Mouse (Mus musculus): Measurements from ENCODE around the gene Rgl1. TPM values are rescaled to one million over a fixed set of nuclear protein-coding genes. Genes with fewer than 3 reads are reported as not detected.
A peak's percentile ranks its signal among the peaks of the same experiment; 100 is the strongest.

Gene Rgl1
- polyA plus RNA-seq, 1 experiment: 0.21 TPM

DNA sequence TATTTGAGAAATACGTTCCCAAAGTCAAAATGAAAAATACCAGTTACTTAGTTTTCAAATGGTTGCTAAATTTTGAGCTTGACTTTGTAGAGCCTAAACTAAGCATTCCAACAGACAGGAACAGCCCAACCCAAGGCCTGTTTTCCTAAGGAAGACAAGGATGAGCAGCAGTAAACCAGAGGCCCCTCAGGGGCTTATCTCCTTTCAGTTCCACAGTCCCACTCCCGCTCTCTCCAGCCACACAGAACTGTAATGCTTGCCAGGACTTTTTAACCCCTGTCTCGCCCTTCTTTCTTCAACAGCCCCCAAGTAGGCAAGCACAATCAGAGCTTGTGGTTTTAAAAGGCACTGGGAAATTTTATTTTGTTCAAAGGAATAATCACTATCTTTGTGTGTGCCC is 147.3 kb downstream of the Rgl1 start:
- TF ChIP-seq GATA1 (IDR thresholded peaks at IDR 0.05; ENCODE audit: low read length): no peak

DNA sequence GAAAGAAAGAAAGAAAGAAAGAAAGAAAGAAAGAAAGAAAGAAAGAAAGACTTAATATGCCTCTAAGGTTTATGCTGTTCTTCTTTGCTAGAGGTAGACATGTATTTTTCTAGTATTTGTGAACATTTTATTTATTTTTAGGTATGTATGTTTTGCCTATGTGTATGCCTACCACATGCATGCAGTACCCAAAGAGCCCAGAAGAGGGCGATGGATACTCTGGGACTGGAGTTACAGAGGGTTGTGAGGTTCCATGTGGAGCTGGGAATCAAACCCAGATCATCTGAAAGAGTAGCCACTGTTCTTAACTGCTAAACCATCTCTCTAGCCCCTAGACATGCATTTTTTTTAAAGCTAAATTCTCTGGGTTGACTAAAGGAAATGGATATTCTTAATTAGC is 147.8 kb downstream of the Rgl1 start:
- no peak for TF ChIP-seq GATA1 (IDR thresholded peaks at IDR 0.05; ENCODE audit: low read length)

DNA sequence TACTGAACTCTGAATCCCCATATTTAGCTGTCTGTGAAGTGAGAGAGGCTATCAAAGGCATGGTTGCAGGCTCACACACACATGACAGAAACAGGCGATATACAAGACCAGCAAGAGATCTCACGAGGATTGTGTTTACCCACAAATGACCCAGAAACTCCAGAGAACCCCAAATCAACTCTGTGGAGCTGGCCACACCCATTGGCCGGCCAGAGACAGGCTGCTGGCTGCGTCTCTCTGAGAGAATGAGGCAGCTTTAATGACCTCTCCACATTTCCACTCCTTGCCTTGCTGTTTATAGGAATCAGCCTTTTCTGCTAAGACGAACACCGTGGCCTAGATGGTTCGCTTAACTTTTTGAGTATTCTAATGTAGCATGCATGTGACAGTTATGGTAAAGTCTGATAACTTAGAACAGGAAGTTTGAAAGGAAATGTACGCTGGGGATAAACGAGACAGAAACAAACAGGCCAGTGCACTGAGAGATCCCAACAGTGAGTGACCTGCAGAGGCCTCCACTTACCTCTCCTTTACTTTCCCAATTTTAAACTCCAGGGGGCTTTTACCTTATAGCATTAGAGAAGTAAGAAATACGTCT is 148.3 kb downstream of the Rgl1 start:
- TF ChIP-seq GATA1 (IDR thresholded peaks at IDR 0.05; ENCODE audit: low read length): peak; percentile 30

DNA sequence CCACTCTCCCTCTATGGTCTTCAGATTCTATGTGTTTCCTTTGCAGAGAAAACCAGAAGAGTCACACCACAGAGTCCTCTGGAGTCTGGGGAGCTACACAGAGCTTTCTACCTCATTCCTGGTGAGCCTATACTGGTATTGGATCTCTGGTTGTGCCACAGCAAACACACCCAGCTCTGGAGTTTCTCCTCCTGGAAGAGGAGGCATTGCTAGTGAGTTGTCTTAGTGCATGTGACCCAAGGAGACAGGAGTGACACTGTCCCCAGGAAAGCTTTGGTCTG is 149.4 kb downstream of the Rgl1 start:
- no peak for TF ChIP-seq GATA1 (IDR thresholded peaks at IDR 0.05; ENCODE audit: low read length)

DNA sequence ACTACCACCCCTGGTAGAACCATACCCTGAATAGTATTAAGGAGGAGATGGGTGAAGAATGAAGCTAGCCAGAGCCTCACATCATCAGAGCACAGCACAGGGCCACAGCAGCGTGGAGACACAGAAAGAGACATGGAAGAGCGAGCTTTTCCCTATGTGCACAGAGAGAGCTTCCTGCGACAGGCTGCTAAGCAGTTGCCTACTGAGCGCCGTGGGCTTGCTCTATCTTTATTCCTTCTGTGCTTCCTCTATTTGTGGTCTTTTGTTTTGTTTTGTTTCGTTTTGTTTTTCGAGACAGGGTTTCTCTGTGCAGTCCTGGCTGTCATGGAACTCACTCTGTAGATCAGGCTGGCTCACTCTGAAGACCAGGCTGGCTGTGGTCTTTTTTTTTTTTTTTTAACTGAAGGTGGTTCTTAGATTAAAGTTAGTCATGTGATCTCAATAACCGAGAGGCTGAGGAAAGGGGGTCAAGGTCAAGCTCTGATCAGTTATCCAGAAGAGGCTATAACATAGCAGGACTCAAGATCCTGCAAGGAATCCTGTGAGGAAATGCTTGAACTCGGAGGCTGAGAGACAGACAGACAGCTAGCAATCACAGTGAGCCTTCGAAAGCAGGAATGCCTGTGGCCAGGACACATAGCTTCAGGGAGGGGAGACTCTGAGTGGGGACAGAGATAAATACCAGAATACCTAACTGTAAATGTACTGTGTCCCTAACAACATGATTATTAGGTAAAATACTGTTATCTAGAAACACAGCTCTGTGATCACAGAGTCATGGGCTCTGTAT is 150.0 kb downstream of the Rgl1 start:
- no peak for TF ChIP-seq GATA1 (IDR thresholded peaks at IDR 0.05; ENCODE audit: low read length)

DNA sequence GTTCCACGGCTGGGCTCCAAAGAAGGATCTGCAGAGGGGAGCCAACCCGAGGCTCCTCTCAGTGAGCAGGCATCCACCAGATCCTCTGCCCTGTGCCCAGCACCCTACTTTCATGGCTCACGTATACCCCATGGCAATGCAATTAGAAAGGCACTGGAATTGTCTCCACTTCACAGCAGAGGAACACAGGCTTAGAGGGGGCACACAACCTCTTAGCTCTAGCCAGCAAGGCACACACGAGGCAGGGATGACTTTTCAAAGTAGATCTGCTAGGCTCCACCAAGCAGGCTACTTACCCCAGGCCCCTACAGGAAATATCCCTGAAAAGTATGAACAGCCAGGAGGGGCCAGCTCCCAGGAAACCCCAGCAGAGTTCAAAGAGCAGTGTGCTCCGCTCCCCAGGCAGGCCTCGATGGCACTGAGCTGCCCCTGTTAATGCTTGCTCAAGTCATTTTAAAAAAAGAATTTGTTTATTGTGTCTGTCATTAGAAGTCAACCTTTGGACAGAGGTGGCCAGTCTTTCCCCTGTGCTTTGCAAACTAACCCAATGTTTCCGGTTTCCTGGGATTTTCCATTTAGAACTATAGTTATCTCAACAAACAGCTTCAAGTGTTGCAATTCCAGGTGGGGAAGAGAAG is 151.3 kb downstream of the Rgl1 start:
- no peak for TF ChIP-seq GATA1 (IDR thresholded peaks at IDR 0.05; ENCODE audit: low read length)

DNA sequence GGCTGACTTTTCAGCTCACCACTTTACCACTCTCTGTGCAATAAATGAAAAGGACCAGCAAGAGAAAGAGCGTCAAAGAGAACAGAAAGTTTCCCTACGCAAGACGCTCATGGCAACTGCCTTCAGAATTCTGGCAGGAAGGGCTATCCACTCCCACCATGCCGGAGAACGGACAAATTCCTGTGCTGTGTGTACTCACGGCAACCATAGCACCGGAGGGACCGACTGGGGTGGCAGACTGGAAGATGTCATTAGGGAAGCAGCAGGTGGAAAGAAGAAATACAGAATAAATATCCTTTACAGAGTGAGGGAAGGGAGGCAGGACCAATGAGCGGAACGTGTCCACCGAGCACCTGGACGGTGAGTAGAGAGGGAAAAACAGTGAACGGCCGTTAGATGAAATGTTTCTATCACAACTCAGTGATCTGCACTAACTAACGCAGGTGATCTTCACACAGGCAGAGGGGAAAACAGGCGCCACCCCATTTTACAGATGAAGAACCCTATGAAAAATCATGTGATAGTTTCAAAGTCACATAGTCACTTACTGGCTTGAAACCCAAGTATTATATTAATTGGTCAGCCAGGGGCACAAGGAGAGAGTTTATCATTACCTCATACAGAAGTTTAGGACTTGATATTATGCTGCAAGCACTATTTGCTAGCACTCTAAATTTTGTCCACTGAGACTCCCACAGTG is 152.8 kb downstream of the Rgl1 start:
- no peak for TF ChIP-seq GATA1 (IDR thresholded peaks at IDR 0.05; ENCODE audit: low read length)

DNA sequence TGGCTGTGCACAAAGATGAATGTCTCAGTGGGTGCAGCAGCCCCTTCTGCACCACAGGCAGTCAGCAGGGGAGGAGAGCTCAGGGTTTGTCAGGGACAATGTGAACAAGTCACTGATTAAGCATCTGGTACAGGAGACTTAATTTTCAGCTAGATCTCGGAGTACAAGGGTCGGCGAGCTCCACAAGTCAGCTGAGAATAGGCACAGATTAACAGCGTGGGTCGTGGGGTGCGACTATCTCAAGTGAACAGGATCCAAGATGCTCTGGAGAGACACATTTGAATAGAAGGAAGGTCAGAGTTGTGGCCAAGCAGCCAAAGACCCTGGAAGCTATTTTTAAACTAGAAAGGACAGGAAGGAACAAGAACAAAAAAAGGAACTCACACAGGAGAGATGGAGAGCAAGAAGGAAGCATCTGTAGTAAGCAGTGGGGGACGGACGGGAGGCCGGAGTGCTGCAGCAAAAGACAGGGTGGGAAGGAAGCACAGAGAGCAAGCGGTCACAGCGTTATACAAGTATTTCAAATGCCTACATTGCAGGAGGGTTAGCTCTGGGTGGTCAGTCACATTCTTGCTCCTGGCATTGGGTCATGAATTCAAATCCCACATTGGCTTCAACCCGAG is 153.5 kb downstream of the Rgl1 start:
- TF ChIP-seq GATA1 (IDR thresholded peaks at IDR 0.05; ENCODE audit: low read length): no peak

DNA sequence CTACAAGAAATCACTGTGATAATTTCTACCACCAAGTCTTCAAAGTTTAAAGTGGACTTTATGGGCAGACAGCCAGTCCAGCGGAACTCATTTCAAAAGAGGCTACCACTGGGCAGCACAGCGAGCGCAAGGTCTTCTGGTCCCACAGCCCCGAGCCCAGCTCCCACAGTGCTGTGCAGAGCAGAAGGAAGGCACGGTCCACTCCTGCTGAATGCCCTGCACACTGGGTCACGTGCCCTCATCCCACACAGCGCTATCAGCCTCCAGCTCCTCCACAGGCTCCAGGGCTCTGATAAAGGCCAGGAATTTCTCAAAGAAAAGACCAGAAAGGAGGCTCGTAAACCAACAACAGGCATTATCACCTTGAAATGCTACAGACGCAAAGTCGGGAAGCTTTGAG is 156.6 kb downstream of the Rgl1 start:
- no peak for TF ChIP-seq GATA1 (IDR thresholded peaks at IDR 0.05; ENCODE audit: low read length)

DNA sequence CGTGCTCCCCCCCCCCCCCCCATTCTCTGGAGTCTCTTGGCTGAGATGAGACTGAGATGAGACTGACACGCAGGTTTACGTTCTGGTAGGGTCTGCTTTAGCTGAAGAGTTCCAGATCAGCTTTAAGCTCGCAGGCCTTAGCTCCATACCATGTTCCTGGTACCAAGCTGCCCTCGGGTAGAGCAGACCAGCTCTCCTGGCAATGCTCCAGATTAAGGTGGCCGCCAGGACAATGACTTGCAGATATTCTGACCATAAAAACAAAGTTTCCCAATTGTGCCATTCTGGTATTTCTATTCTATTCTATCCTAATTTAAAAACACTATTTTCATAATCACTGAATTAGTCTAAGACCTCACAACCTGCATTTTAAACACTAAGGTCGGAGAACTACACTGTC is 157.1 kb downstream of the Rgl1 start:
- no peak for TF ChIP-seq GATA1 (IDR thresholded peaks at IDR 0.05; ENCODE audit: low read length)

DNA sequence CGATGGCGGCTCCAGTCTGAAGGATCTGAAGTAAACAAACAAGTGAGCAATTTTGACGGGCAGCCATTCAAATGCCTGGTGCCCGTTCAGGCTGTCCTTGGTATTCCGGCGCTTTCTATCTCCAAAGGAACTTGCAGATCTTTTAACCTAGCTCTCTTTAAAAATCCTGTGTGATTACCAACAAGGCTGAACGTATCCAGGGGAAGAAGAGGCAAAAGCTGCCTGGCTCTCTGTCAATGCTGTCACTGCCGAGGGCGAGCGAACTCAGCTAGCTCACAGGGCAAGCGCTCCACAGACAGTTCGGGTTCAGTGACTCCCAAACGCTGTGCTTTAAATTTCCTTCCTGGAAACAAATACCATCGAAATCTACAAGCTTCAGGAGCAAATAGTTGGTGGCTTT is 158.4 kb downstream of the Rgl1 start:
- no peak for TF ChIP-seq GATA1 (IDR thresholded peaks at IDR 0.05; ENCODE audit: low read length)

DNA sequence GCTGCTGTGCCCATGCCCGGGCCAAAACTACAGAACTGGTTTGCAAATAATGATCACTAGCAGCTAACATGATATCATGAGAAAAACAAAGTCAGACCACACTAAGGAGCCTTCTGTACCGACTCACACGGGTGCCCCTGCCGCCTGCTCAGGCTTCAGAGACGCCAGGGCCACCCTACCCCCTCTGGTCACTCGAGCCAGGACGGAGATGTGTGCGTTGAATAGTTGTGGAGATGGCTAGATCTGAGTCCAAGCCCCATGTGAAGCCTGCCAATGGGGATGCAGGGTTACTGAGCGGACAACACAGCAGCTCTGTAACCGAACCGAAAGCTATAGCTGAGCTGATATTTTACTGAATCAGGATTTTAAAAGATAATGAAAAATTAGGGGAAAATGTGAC is 159.4 kb downstream of the Rgl1 start:
- no peak for TF ChIP-seq GATA1 (IDR thresholded peaks at IDR 0.05; ENCODE audit: low read length)

DNA sequence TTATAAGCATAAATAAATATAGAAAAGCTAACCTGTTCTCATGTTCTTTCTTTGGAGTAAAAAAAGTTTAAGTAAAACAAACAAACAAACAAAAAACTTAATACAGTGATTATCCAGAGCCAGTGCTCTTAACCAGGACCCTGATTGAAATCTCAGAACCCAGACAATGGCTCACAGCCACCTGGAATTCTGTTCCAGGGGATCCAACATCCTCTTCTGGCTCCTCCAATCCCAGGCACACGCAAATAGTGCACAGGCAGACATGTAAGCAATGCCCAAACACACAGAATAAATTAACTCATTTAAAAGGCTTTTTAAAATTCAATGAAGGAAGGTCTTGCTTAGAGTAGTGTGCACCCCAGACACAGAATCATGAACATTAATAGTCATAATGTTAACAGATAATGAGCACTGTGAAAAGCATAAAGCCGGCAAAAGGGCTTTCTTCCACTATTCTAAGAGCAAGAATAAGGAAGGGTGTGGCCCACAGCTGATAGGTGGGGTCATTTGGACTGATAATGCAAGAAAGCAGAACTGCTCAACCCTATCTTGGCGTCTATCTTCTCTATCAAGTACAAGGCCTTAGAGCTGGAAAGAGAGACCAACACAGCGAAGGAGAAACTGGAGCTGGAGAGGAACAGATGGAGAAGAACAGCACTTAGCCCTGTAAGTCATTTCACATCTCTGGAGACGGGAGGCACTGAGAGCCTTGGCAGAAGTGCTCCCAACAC is 160.1 kb downstream of the Rgl1 start:
- peak; percentile 65 for TF ChIP-seq GATA1 (IDR thresholded peaks at IDR 0.05; ENCODE audit: low read length)

DNA sequence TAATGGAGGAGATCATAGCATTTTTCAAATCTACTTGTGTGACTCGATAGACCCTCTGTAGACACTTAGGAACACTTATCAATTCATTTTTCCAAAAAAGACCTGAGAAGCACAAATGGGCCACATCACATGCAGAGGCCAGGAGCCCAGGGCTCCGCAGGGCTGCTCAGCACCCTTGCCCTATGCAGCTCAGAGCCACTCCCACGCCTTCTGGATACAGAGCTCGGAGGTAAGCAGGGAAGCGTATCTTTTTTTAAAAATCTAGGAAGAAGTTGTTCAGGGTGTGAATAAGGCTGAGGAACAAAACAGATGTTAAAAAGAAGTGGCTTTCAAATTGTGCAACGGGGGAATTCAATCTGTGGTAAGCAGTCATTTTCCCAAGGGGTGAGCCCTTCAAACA is 162.0 kb downstream of the Rgl1 start:
- TF ChIP-seq GATA1 (IDR thresholded peaks at IDR 0.05; ENCODE audit: low read length): no peak

DNA sequence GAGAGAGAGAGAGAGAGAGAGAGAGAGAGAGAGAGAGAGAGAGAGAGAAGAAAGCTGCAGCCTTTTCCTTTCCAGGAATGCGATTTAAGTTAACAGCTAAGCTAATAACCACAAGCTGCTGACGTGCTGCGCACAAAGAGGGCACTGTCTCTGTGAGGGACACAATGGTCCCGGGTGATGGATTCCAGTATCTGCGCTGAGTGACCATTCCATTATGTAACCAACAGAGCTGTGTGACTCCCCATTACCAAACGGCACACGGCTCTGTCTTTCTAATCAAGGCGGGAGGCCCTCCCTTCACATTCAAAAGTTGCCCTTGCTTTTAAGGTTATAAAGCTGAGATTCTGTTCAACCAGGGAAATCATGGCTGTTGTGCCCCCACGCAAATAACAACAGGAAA is 162.5 kb downstream of the Rgl1 start:
- TF ChIP-seq GATA1 (IDR thresholded peaks at IDR 0.05; ENCODE audit: low read length): no peak
